Mouse (Mus musculus) MEL (cell line): ENCODE measurements around the gene Ak5. TPM values are rescaled to one million over a fixed set of nuclear protein-coding genes. Genes with fewer than 3 reads are reported as not detected.

ENCODE experiments used
- DNase-seq: peaks from one replicate; pipeline ENCODE4 v3.0.0; 2011; ENCODE audit warnings: low read depth, low spot score
- H3K27ac ChIP-seq: 2 replicates; pipeline ENCODE4 v1.5.1; 2012; ENCODE audit warnings: low read depth, mild to moderate bottlenecking, control low read depth, low read length, moderate library complexity; ENCODE audit not compliant: control insufficient read depth
- H3K27me3 ChIP-seq, 2 experiments: fragments of 150-350 bp in 1 of 2; sonication (generic) in 1 of 2; 2 replicates each; pipeline ENCODE4 v1.6.1; 2012; ENCODE audit warnings: low read length in 2 of 2, mild to moderate bottlenecking in 2 of 2, improper control_type of control experiment in 1 of 2, moderate library complexity in 1 of 2; ENCODE audit not compliant: insufficient read depth in 2 of 2, control insufficient read depth in 1 of 2
- H3K36me3 ChIP-seq, 2 experiments: 2 replicates each; pipeline ENCODE4 v1.6.1; 2012 to 2014; ENCODE audit warnings: low read length in 2 of 2, improper control_type of control experiment in 1 of 2, inconsistent platforms in 1 of 2, mild to moderate bottlenecking in 1 of 2; ENCODE audit not compliant: insufficient read depth in 2 of 2, control insufficient read depth in 1 of 2
- H3K4me1 ChIP-seq, 2 experiments: fragments of 150-350 bp in 1 of 2; sonication (generic) in 1 of 2; 2 replicates each; pipeline ENCODE4 v1.6.1; 2012; ENCODE audit warnings: low read length in 2 of 2, improper control_type of control experiment in 1 of 2, mild to moderate bottlenecking in 1 of 2; ENCODE audit not compliant: insufficient read depth in 2 of 2, control insufficient read depth in 1 of 2
- H3K4me3 ChIP-seq, 2 experiments: fragments of 150-350 bp in 1 of 2; sonication (generic) in 1 of 2; 2 replicates each; pipeline ENCODE4 v1.5.1; 2012; ENCODE audit warnings: low read depth in 2 of 2, low read length in 2 of 2, mild to moderate bottlenecking in 2 of 2, moderate library complexity in 2 of 2, control low read depth in 1 of 2, improper control_type of control experiment in 1 of 2; ENCODE audit not compliant: control insufficient read depth in 1 of 2, insufficient read depth in 1 of 2
- H3K79me2 ChIP-seq: 2 replicates; pipeline ENCODE4 v1.6.1; 2012; ENCODE audit warnings: mild to moderate bottlenecking, low read length, moderate library complexity; ENCODE audit not compliant: control insufficient read depth, poor library complexity, insufficient read depth
- H3K9ac ChIP-seq: 2 replicates; pipeline ENCODE4 v1.6.1; 2012; ENCODE audit warnings: low read depth, mild to moderate bottlenecking, control low read depth, low read length, moderate library complexity; ENCODE audit not compliant: control insufficient read depth, poor library complexity, severe bottlenecking
- H3K9me3 ChIP-seq: fragments of 150-350 bp; sonication (generic); replicated peaks from 2 replicates; pipeline ENCODE4 v1.6.1; 2012; ENCODE audit warnings: mild to moderate bottlenecking, low read length, improper control_type of control experiment, moderate library complexity; ENCODE audit not compliant: insufficient read depth
- BHLHE40 ChIP-seq: IDR thresholded peaks from 2 replicates; pipeline ENCODE4 v1.6.1; 2012; ENCODE audit warnings: low read depth, mild to moderate bottlenecking, inconsistent platforms, low read length, improper control_type of control experiment, borderline replicate concordance
- E2F4 ChIP-seq: IDR thresholded peaks from 2 replicates; pipeline ENCODE4 v1.6.1; 2011; ENCODE audit warnings: low read depth, low read length, improper control_type of control experiment, borderline replicate concordance
- EP300 ChIP-seq, 2 experiments: IDR thresholded peaks; 2 replicates each; pipeline ENCODE4 v1.6.1; 2011; ENCODE audit warnings: improper control_type of control experiment in 2 of 2, low read length in 2 of 2, low read depth in 1 of 2, mild to moderate bottlenecking in 1 of 2
- ETS1 ChIP-seq: IDR thresholded peaks from 2 replicates; pipeline ENCODE4 v1.6.1; 2012; ENCODE audit warnings: low read depth, mild to moderate bottlenecking, inconsistent platforms, low read length, improper control_type of control experiment, moderate library complexity
- GATA1 ChIP-seq: IDR thresholded peaks from 2 replicates; pipeline ENCODE4 v1.6.1; 2011; ENCODE audit warnings: low read depth, low read length, improper control_type of control experiment
- HCFC1 ChIP-seq: IDR thresholded peaks from 2 replicates; pipeline ENCODE4 v1.6.1; 2012; ENCODE audit warnings: low read depth, mild to moderate bottlenecking, inconsistent platforms, low read length, improper control_type of control experiment, moderate library complexity
- KAT2A ChIP-seq: conservative IDR thresholded peaks from 2 replicates; pipeline ENCODE4 v1.6.1; 2012; ENCODE audit warnings: low read depth, low read length, improper control_type of control experiment, inconsistent platforms
- MAFK ChIP-seq: IDR thresholded peaks from 2 replicates; pipeline ENCODE4 v1.6.1; 2011; ENCODE audit warnings: low read depth, mild to moderate bottlenecking, low read length, improper control_type of control experiment, borderline replicate concordance
- MAX ChIP-seq: IDR thresholded peaks from 2 replicates; pipeline ENCODE4 v1.6.1; 2011; ENCODE audit warnings: low read length, improper control_type of control experiment
- MEF2A ChIP-seq: IDR thresholded peaks from 2 replicates; pipeline ENCODE4 v1.6.1; 2014; ENCODE audit warnings: low read depth, mild to moderate bottlenecking, inconsistent platforms, low read length, improper control_type of control experiment; ENCODE audit not compliant: poor library complexity, insufficient replicate concordance, severe bottlenecking; ENCODE audit errors: extremely low read depth
- NRF1 ChIP-seq: IDR thresholded peaks from 2 replicates; pipeline ENCODE4 v1.6.1; 2014; ENCODE audit warnings: low read depth, mild to moderate bottlenecking, inconsistent platforms, low read length, improper control_type of control experiment, moderate library complexity; ENCODE audit not compliant: poor library complexity, insufficient read depth, severe bottlenecking
- POLR2AphosphoS5 ChIP-seq: IDR thresholded peaks from 2 replicates; pipeline ENCODE4 v1.6.1; 2012; ENCODE audit warnings: low read depth, borderline replicate concordance, mild to moderate bottlenecking, inconsistent platforms, low read length, moderate library complexity, mixed read lengths
- RCOR1 ChIP-seq: IDR thresholded peaks from 2 replicates; pipeline ENCODE4 v1.6.1; 2012; ENCODE audit warnings: low read depth, mild to moderate bottlenecking, inconsistent platforms, low read length, improper control_type of control experiment
- SIN3A ChIP-seq: IDR thresholded peaks from 2 replicates; pipeline ENCODE4 v1.6.1; 2012; ENCODE audit warnings: low read length, improper control_type of control experiment, inconsistent platforms
- SMC3 ChIP-seq: IDR thresholded peaks from 2 replicates; pipeline ENCODE4 v1.6.1; 2011; ENCODE audit warnings: low read depth, low read length, improper control_type of control experiment
- TAL1 ChIP-seq: IDR thresholded peaks from 2 replicates; pipeline ENCODE4 v1.6.1; 2012; ENCODE audit warnings: mild to moderate bottlenecking, inconsistent platforms, low read length, moderate library complexity, mixed read lengths
- TCF12 ChIP-seq: IDR thresholded peaks from 2 replicates; pipeline ENCODE4 v1.6.1; 2014; ENCODE audit warnings: low read depth, mild to moderate bottlenecking, inconsistent platforms, low read length, improper control_type of control experiment, moderate library complexity
- UBTF ChIP-seq: IDR thresholded peaks from 2 replicates; pipeline ENCODE4 v1.6.1; 2012; ENCODE audit warnings: low read depth, mild to moderate bottlenecking, inconsistent platforms, low read length, improper control_type of control experiment, moderate library complexity, borderline replicate concordance; ENCODE audit not compliant: insufficient read depth
- USF1 ChIP-seq: IDR thresholded peaks from 2 replicates; pipeline ENCODE4 v1.6.1; 2014; ENCODE audit warnings: low read depth, mild to moderate bottlenecking, inconsistent platforms, low read length, improper control_type of control experiment, moderate library complexity
- ZMIZ1 ChIP-seq: IDR thresholded peaks from 2 replicates; pipeline ENCODE4 v1.6.1; 2012; ENCODE audit warnings: low read depth, mild to moderate bottlenecking, inconsistent platforms, low read length, improper control_type of control experiment, moderate library complexity
- ZNF384 ChIP-seq: IDR thresholded peaks from 2 replicates; pipeline ENCODE4 v1.6.1; 2012; ENCODE audit warnings: low read depth, mild to moderate bottlenecking, inconsistent platforms, low read length, improper control_type of control experiment
- polyA plus RNA-seq, 2 experiments: library from polyadenylated mRNA; stranded (reverse) in 1 of 2; unstranded in 1 of 2; fragments of >175 nt in 1 of 2; fragments of >200 nt in 1 of 2; gene quantifications; 2 replicates each; pipeline versions ENCODE4 v1.2.1 to v1.2.4; 2012; ENCODE audit warnings: low replicate concordance in 2 of 2, low read depth in 1 of 2; ENCODE audit not compliant: insufficient read length in 2 of 2, insufficient read depth in 1 of 2, missing spikeins in 1 of 2
- total RNA-seq: library from RNA; depleted of rRNA; stranded (reverse); fragments of 300-350 nt; gene quantifications from 2 replicates; pipeline ENCODE4 v1.2.3, GENCODE M21; 2012

Ak5 gene
- total and polyA plus RNA-seq, 3 experiments: 0.06 to 0.31 TPM; not detected in 1

DNA sequence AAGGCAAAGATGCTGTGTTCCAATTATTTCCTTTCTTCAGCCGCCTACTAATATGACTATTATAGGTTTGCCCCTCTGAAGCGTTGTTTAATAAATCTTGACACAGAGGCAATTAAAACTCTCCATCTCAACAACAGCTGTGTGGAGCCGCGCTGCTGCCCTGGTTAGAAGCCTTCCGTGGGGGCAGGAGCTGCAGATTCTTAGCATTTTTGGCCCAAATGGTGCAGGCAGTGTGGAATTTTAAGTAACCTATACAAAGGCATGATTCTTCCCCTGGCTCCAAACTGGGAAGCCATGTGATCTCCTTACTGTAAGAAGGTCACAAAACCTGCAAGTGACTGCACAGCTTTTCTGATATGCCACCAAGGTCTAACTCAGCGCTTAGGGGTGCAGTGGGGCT, 184.0 kb downstream of the Ak5 start (continued):
- TF ChIP-seq KAT2A (no peak), BHLHE40 (no peak), USF1 (no peak), MAX (no peak)

DNA sequence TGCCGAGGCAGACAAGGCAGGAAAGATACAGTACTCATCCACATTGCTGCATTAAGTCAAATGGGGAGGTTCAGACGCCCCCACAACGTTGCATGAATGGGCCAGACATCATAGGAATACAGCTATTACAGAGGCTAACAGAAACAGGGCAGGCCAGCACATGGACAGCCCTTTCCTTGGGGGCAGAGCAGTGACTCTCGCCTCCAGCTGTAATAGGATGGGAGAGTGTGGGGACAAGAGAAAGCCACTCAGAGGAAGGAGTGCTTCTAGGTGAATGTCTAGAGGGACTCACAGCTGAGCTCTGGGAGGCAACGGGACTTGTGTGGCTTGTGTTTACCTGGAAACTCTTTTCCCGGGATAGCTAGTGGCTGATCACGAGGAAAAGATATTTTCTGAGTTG, 184.4 kb downstream of the Ak5 start:
- H3K27ac ChIP-seq: no peak overlapping the region
- H3K79me2 ChIP-seq: no peaks in the 10 kb centered on the region
- no peaks in the 10 kb centered on the region for H3K9me3 ChIP-seq
- H3K4me3 ChIP-seq: no peak overlapping the region
- no peaks in the 10 kb centered on the region; a peak in 1 of 4 replicates for H3K27me3 ChIP-seq
- peaks cover 2% of the 10 kb centered on the region in 2 experiments; a peak in 1 of 4 replicates for H3K4me1 ChIP-seq
- no peaks in the 10 kb centered on the region; a peak in 1 of 4 replicates for H3K36me3 ChIP-seq
- TF ChIP-seq MEF2A: no peak
- no peak for TF ChIP-seq MAFK
- no peak for TF ChIP-seq TAL1
- TF ChIP-seq GATA1: no peak
- TF ChIP-seq EP300 (IDR thresholded peaks at IDR 0.05; ENCODE audit: low read depth in 1 of 2, low read length in 2 of 2): no peak
- TF ChIP-seq ETS1: no peak
- no peak for TF ChIP-seq TCF12
- no peak for TF ChIP-seq MAX
- TF ChIP-seq NRF1: no peak
- TF ChIP-seq SMC3: no peak
- no peak for TF ChIP-seq E2F4
- TF ChIP-seq POLR2AphosphoS5: no peak
- no peak for TF ChIP-seq ZMIZ1
- TF ChIP-seq HCFC1: no peak
- no peak for TF ChIP-seq SIN3A
- TF ChIP-seq UBTF: no peak
- TF ChIP-seq RCOR1: no peak
- TF ChIP-seq ZNF384: no peak
- no peak for DNase-seq
- H3K9ac ChIP-seq: no peak overlapping the region
